Mouse (Mus musculus): ENCODE data around the gene Pate4. TPM values are rescaled to one million over a fixed set of nuclear protein-coding genes. Genes with fewer than 3 reads are reported as not detected.

Gene Pate4
- total RNA-seq, 2 experiments from 2014 or later = not detected

Other genes with a start within 250 kb of the Pate4 start
- gene Cdon, start 190.8 kb downstream of the Pate4 start, total RNA-seq (2015; ENCODE audit: low replicate concordance) = not detected in 2 replicates
- 1.1 TPM in 1 of 2 replicates, not detected in the other for gene Cdon, start 190.8 kb downstream of the Pate4 start, total RNA-seq (2017; ENCODE audit: low replicate concordance)
- gene Gm1113, start 93.7 kb downstream of the Pate4 start, total RNA-seq (2015; ENCODE audit: low replicate concordance) = not detected in 2 replicates
- gene Gm1113, start 93.7 kb downstream of the Pate4 start, total RNA-seq (2017; ENCODE audit: low replicate concordance) = not detected in 2 replicates
- under 0.01 TPM in 1 of 2 replicates, not detected in the other for gene Ddx25, start 53.4 kb downstream of the Pate4 start, total RNA-seq (2015; ENCODE audit: low replicate concordance)
- 0.23 TPM in 1 of 2 replicates, not detected in the other for gene Ddx25, start 53.4 kb downstream of the Pate4 start, total RNA-seq (2017; ENCODE audit: low replicate concordance)
- 7.9 and 10.1 TPM in 2 replicates for gene Pus3, start 53.3 kb downstream of the Pate4 start, total RNA-seq (2015; ENCODE audit: low replicate concordance)
- gene Pus3, start 53.3 kb downstream of the Pate4 start, total RNA-seq (2017; ENCODE audit: low replicate concordance) = 4.1 and 8.5 TPM in 2 replicates
- gene Pate2, start 41.7 kb downstream of the Pate4 start, total RNA-seq (2015; ENCODE audit: low replicate concordance) = not detected in 2 replicates
- gene Pate2, start 41.7 kb downstream of the Pate4 start, total RNA-seq (2017; ENCODE audit: low replicate concordance) = 0.53 and 3.1 TPM in 2 replicates
- gene Hyls1, start 41.5 kb downstream of the Pate4 start, total RNA-seq (2015; ENCODE audit: low replicate concordance) = 30.6 and 41.8 TPM in 2 replicates
- 28.7 and 37.7 TPM in 2 replicates for gene Hyls1, start 41.5 kb downstream of the Pate4 start, total RNA-seq (2017; ENCODE audit: low replicate concordance)
- not detected in 2 replicates for gene Pate3, start 36.3 kb upstream of the Pate4 start, total RNA-seq (2015; ENCODE audit: low replicate concordance)
- not detected in 2 replicates for gene Pate3, start 36.3 kb upstream of the Pate4 start, total RNA-seq (2017; ENCODE audit: low replicate concordance)
- not detected in 2 replicates for gene Pate1, start 75.4 kb upstream of the Pate4 start, total RNA-seq (2015; ENCODE audit: low replicate concordance)
- gene Pate1, start 75.4 kb upstream of the Pate4 start, total RNA-seq (2017; ENCODE audit: low replicate concordance) = not detected in 2 replicates
- not detected in 2 replicates for gene Gm17677, start 129.1 kb upstream of the Pate4 start, total RNA-seq (2015; ENCODE audit: low replicate concordance)
- not detected in 2 replicates for gene Gm17677, start 129.1 kb upstream of the Pate4 start, total RNA-seq (2017; ENCODE audit: low replicate concordance)
- gene Gm17727, start 166.2 kb upstream of the Pate4 start, total RNA-seq (2015; ENCODE audit: low replicate concordance) = not detected in 2 replicates
- gene Gm17727, start 166.2 kb upstream of the Pate4 start, total RNA-seq (2017; ENCODE audit: low replicate concordance) = not detected in 2 replicates
- not detected in 2 replicates for gene Gm27235, start 178.2 kb upstream of the Pate4 start, total RNA-seq (2015; ENCODE audit: low replicate concordance)
- gene Gm27235, start 178.2 kb upstream of the Pate4 start, total RNA-seq (2017; ENCODE audit: low replicate concordance) = not detected in 2 replicates
- not detected in 2 replicates for gene D730048I06Rik, start 178.2 kb upstream of the Pate4 start, total RNA-seq (2015; ENCODE audit: low replicate concordance)
- not detected in 2 replicates for gene D730048I06Rik, start 178.2 kb upstream of the Pate4 start, total RNA-seq (2017; ENCODE audit: low replicate concordance)
- not detected in 2 replicates for gene 9230110F15Rik, start 232.2 kb upstream of the Pate4 start, total RNA-seq (2015; ENCODE audit: low replicate concordance)
- not detected in 2 replicates for gene 9230110F15Rik, start 232.2 kb upstream of the Pate4 start, total RNA-seq (2017; ENCODE audit: low replicate concordance)

Data from erythroid progenitor cell, adult 5-6 weeks (primary cell).